ENCODE assay signal across 19 mouse cellular contexts in the genomic region with DNA sequence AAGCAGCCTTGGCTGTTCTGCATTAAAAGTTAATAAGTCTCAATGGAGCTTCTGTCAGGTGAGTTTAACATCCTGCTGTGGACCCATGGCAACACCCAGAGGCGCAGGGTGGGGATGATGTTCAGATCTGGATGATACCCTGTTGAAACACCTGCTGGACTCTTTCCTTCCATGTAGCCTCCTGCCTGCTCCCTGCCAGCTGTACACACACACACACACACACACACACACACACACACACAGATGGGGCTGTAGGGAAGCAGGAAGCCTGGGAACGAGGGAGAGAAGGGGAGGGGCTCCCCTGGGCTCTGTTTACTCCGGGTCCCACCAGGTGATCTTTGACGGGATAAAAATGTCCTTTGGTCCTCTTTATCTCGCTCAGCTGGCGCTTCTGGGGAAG.
DNase-seq lines count a peak whose midpoint lies in the region; ATAC-seq and TF ChIP-seq lines count a peak whose summit lies in the region.
"Had no signal": no experiment of that assay in that cellular context is flagged by ENCODE, and none has a peak within 500 bp of the region (broad histone marks: within the 10 kb centered on the region; RNA-seq: fewer than 3 reads in every experiment).

No protein-coding gene starts in this region.

- no peak for TF ChIP-seq CTCF in forebrain, postnatal 0 days (IDR thresholded peaks at IDR 0.05; ENCODE audit: low read depth)

- H3K9ac ChIP-seq in forebrain, postnatal 0 days: no peak overlapping the region
- no peak overlapping the region for H3K9ac ChIP-seq in forebrain, embryonic 12.5 days
- no peak overlapping the region for H3K9ac ChIP-seq in midbrain, embryonic 11.5 days (ENCODE audit: low read length)
- no peak overlapping the region for H3K9ac ChIP-seq in midbrain, embryonic 15.5 days
- H3K9ac ChIP-seq: limb, embryonic 15.5 days; liver, embryonic 15.5 days; midbrain, embryonic 12.5 days had no signal

- no peaks in the 10 kb centered on the region for H3K9me3 ChIP-seq in forebrain, postnatal 0 days (ENCODE audit: low read length)
- H3K9me3 ChIP-seq in forebrain, embryonic 12.5 days: no peaks in the 10 kb centered on the region
- no peaks in the 10 kb centered on the region for H3K9me3 ChIP-seq in midbrain, embryonic 10.5 days (replicated peaks)
- H3K9me3 ChIP-seq in midbrain, embryonic 11.5 days (ENCODE audit: control insufficient read depth, low read length): no peaks in the 10 kb centered on the region
- no peaks in the 10 kb centered on the region for H3K9me3 ChIP-seq in midbrain, embryonic 15.5 days
- H3K9me3 ChIP-seq: embryonic facial prominence, embryonic 10.5 days; limb, embryonic 15.5 days; liver, embryonic 15.5 days; midbrain, embryonic 12.5 days had no signal

- H3K4me1 ChIP-seq in forebrain, postnatal 0 days (ENCODE audit: insufficient read depth): no peaks in the 10 kb centered on the region
- H3K4me1 ChIP-seq in forebrain, embryonic 12.5 days: peaks cover 14% of the 10 kb centered on the region
- H3K4me1 ChIP-seq in midbrain, embryonic 10.5 days: peaks cover 21% of the 10 kb centered on the region
- H3K4me1 ChIP-seq in midbrain, embryonic 11.5 days (ENCODE audit: control insufficient read depth, insufficient read depth, low read length): peaks cover 3% of the 10 kb centered on the region; the same call in 1 of the 2 replicates
- H3K4me1 ChIP-seq in midbrain, embryonic 15.5 days: peaks cover 18% of the 10 kb centered on the region
- H3K4me1 ChIP-seq: limb, embryonic 15.5 days; liver, embryonic 15.5 days had no signal

- no peaks in the 10 kb centered on the region for H3K36me3 ChIP-seq in forebrain, postnatal 0 days (ENCODE audit: insufficient read depth)
- H3K36me3 ChIP-seq in forebrain, embryonic 12.5 days (replicated peaks): no peaks in the 10 kb centered on the region
- no peaks in the 10 kb centered on the region for H3K36me3 ChIP-seq in midbrain, embryonic 10.5 days
- no peaks in the 10 kb centered on the region for H3K36me3 ChIP-seq in midbrain, embryonic 11.5 days (ENCODE audit: control insufficient read depth, insufficient read depth, low read length)
- H3K36me3 ChIP-seq in midbrain, embryonic 15.5 days (replicated peaks): no peaks in the 10 kb centered on the region
- H3K36me3 ChIP-seq: embryonic facial prominence, embryonic 10.5 days; limb, embryonic 15.5 days; liver, embryonic 15.5 days; midbrain, embryonic 12.5 days had no signal

- no peak overlapping the region for H3K4me3 ChIP-seq in forebrain, postnatal 0 days (ENCODE audit: low read depth, low read length)
- no peak overlapping the region for H3K4me3 ChIP-seq in forebrain, embryonic 12.5 days (replicated peaks)
- no peak overlapping the region for H3K4me3 ChIP-seq in midbrain, embryonic 10.5 days
- H3K4me3 ChIP-seq in midbrain, embryonic 11.5 days (ENCODE audit: low read depth, low read length): no peak overlapping the region
- no peak overlapping the region for H3K4me3 ChIP-seq in midbrain, embryonic 15.5 days
- H3K4me3 ChIP-seq: embryonic facial prominence, embryonic 10.5 days; limb, embryonic 15.5 days; liver, embryonic 15.5 days; midbrain, embryonic 12.5 days had no signal

- WGBS in forebrain, postnatal 0 days: 13% methylated on average over 6 of the region's 6 CpGs
- WGBS in forebrain, embryonic 12.5 days: 20% methylated on average over 6 of the region's 6 CpGs
- WGBS in midbrain, embryonic 10.5 days: 15% methylated on average over 6 of the region's 6 CpGs
- 16% methylated on average over 6 of the region's 6 CpGs for WGBS in midbrain, embryonic 11.5 days
- WGBS in midbrain, embryonic 15.5 days: 13% methylated on average over 6 of the region's 6 CpGs

- H3K27ac ChIP-seq in forebrain, postnatal 0 days (ENCODE audit: low read depth, low read length): no peak overlapping the region
- no peak overlapping the region for H3K27ac ChIP-seq in forebrain, embryonic 12.5 days
- H3K27ac ChIP-seq in midbrain, embryonic 10.5 days (replicated peaks): 0 out of 2 replicates have a peak overlapping the region, but pooled peaks have one; percentile 13
- H3K27ac ChIP-seq in midbrain, embryonic 11.5 days (ENCODE audit: low read depth, low read length): no peak overlapping the region
- H3K27ac ChIP-seq in midbrain, embryonic 15.5 days: 0 out of 2 replicates have a peak overlapping the region, but pooled peaks have one; percentile 17
- H3K27ac ChIP-seq: embryonic facial prominence, embryonic 10.5 days; limb, embryonic 15.5 days; liver, embryonic 15.5 days; macrophage; midbrain, embryonic 12.5 days had no signal

- ATAC-seq in forebrain, postnatal 0 days: no peak
- no peak for ATAC-seq in forebrain, embryonic 12.5 days (ENCODE audit: low FRiP score)
- no peak for ATAC-seq in midbrain, embryonic 11.5 days (ENCODE audit: low FRiP score)
- ATAC-seq in midbrain, embryonic 15.5 days (replicated peaks): peak; percentile 60; the same call in 1 of the 2 replicates
- ATAC-seq in cerebellum, adult (ENCODE audit: insufficient number of reproducible peaks, low FRiP score, low TSS enrichment): no peak

- no peaks in the 10 kb centered on the region for H3K27me3 ChIP-seq in forebrain, postnatal 0 days (ENCODE audit: insufficient read depth, low read length)
- H3K27me3 ChIP-seq in forebrain, embryonic 12.5 days: peaks cover 9% of the 10 kb centered on the region; the same call in 1 of the 2 replicates
- no peaks in the 10 kb centered on the region for H3K27me3 ChIP-seq in midbrain, embryonic 10.5 days (ENCODE audit: low read depth, poor library complexity, severe bottlenecking)
- no peaks in the 10 kb centered on the region; the same call in 1 of the 2 replicates for H3K27me3 ChIP-seq in midbrain, embryonic 11.5 days (ENCODE audit: control insufficient read depth, insufficient read depth, low read length)
- H3K27me3 ChIP-seq in midbrain, embryonic 15.5 days (replicated peaks): no peaks in the 10 kb centered on the region
- H3K27me3 ChIP-seq: limb, embryonic 15.5 days; liver, embryonic 15.5 days had no signal

- no peak overlapping the region for H3K4me2 ChIP-seq in forebrain, postnatal 0 days (ENCODE audit: low read depth)
- no peak overlapping the region for H3K4me2 ChIP-seq in forebrain, embryonic 12.5 days
- H3K4me2 ChIP-seq in midbrain, embryonic 11.5 days: no peak overlapping the region
- H3K4me2 ChIP-seq in midbrain, embryonic 15.5 days: no peak overlapping the region
- H3K4me2 ChIP-seq: heart, embryonic 11.5 days; limb, embryonic 15.5 days; liver, embryonic 15.5 days; midbrain, embryonic 12.5 days had no signal

- peak; percentile 26 for DNase-seq in forebrain, postnatal 0 days
- no peak for DNase-seq in midbrain, embryonic 10.5 days (ENCODE audit: low spot score)
- no peak for DNase-seq in midbrain, embryonic 11.5 days (ENCODE audit: low spot score, missing footprints)
- no peak for DNase-seq in layer of hippocampus, adult 9-10 months (ENCODE audit: low spot score)
- DNase-seq: adrenal gland, postnatal 25 days; cerebellum, adult 2 months; cerebellum, postnatal 36 days; heart, postnatal 10 days; kidney, postnatal 36 days; thymus, adult 18-20 months had no signal

Comparison
In these comparisons a context has a peak if more than half of its experiments do, and no peak if none do; other contexts are left out.
1. H3K27ac ChIP-seq: peak in midbrain, embryonic 10.5 days (single experiment) and midbrain, embryonic 15.5 days (single experiment); none in forebrain, postnatal 0 days (single experiment), forebrain, embryonic 12.5 days (single experiment) and midbrain, embryonic 11.5 days (single experiment).